Mouse (Mus musculus): ENCODE results near the gene Apoa4. TPM values are rescaled to one million over a fixed set of nuclear protein-coding genes. Genes with fewer than 3 reads are reported as not detected.

The Apoa4 gene
- polyA plus RNA-seq (2014; fragmentation: Nextera tagmentation; extraction: Ambion mirVana) = 6.9 and 12.3 TPM in 2 replicates

GRCm38 (mm10) chr9:46240526-46241153 lies at the start of gene Apoa4:
TSS of gene Apoa4 (plus strand) at chr9:46240696.
- Histone ChIP-seq H3K9ac (ENCODE audit: low read length) (no peak within 1 kb of the TSS), H3K9me3 (ENCODE audit: control insufficient read depth, low read length) (no peaks in the 10 kb centered on the region), H3K27me3 (replicated peaks; ENCODE audit: control insufficient read depth, insufficient read depth, low read length) (no peaks in the 10 kb centered on the region), H3K4me1 (replicated peaks; ENCODE audit: control insufficient read depth, insufficient read depth, low read length) (0 out of 2 replicates have a peak, but pooled peaks cover 3% of the 10 kb centered on the region), H3K4me3 (ENCODE audit: low read depth, low read length) (no peak within 1 kb of the TSS), H3K27ac (ENCODE audit: low read depth) (no peak within 1 kb of the TSS), H3K36me3 (ENCODE audit: control insufficient read depth, insufficient read depth, low read length) (no peaks in the 10 kb centered on the region), H3K4me2 (ENCODE audit: low read length) (no peak within 1 kb of the TSS)
- no peak for DNase-seq (ENCODE audit: low spot score)
- ATAC-seq (replicated peaks; ENCODE audit: low FRiP score, low TSS enrichment, low read depth) = no peak
- WGBS = 54% methylated on average over 7 of the region's 7 CpGs

GRCm38 (mm10) chr9:46191234-46191633 lies 49.3 kb upstream of the Apoa4 start:
- Histone ChIP-seq H3K4me1 (replicated peaks; ENCODE audit: control insufficient read depth, insufficient read depth, low read length) (no peaks in the 10 kb centered on the region), H3K9me3 (ENCODE audit: control insufficient read depth, low read length) (no peaks in the 10 kb centered on the region), H3K27ac (ENCODE audit: low read depth) (no peak overlapping the region), H3K4me2 (ENCODE audit: low read length) (no peak overlapping the region), H3K9ac (ENCODE audit: low read length) (no peak overlapping the region), H3K4me3 (ENCODE audit: low read depth, low read length) (no peak overlapping the region), H3K27me3 (replicated peaks; ENCODE audit: control insufficient read depth, insufficient read depth, low read length) (no peaks in the 10 kb centered on the region), H3K36me3 (ENCODE audit: control insufficient read depth, insufficient read depth, low read length) (peaks cover 30% of the 10 kb centered on the region)
- DNase-seq (ENCODE audit: low spot score) = no peak
- 59% methylated on average over 8 of the region's 8 CpGs for WGBS
- no peak for ATAC-seq (replicated peaks; ENCODE audit: low FRiP score, low TSS enrichment, low read depth)

- no peak for ATAC-seq (replicated peaks; ENCODE audit: low FRiP score, low TSS enrichment, low read depth)
- no peak overlapping the region for H3K9ac ChIP-seq (ENCODE audit: low read length)
- no peak overlapping the region for H3K4me3 ChIP-seq (ENCODE audit: low read depth, low read length)
- H3K27me3 ChIP-seq (replicated peaks; ENCODE audit: control insufficient read depth, insufficient read depth, low read length) = no peaks in the 10 kb centered on the region
- H3K27ac ChIP-seq (ENCODE audit: low read depth) = no peak overlapping the region
- H3K36me3 ChIP-seq (ENCODE audit: control insufficient read depth, insufficient read depth, low read length) = peaks cover 34% of the 10 kb centered on the region
- H3K4me2 ChIP-seq (ENCODE audit: low read length) = no peak overlapping the region
- no peaks in the 10 kb centered on the region for H3K9me3 ChIP-seq (ENCODE audit: control insufficient read depth, low read length)
- 21% methylated on average over 1 of the region's 1 CpGs for WGBS
- no peaks in the 10 kb centered on the region for H3K4me1 ChIP-seq (replicated peaks; ENCODE audit: control insufficient read depth, insufficient read depth, low read length)
- no peak for DNase-seq (ENCODE audit: low spot score)
These were observed 48.9 kb upstream of the Apoa4 start for GRCm38 (mm10) chr9:46191644-46192043.

- DNase-seq (ENCODE audit: low spot score) = no peak
- H3K27ac ChIP-seq (ENCODE audit: low read depth) = no peak overlapping the region
- H3K9ac ChIP-seq (ENCODE audit: low read length) = no peak overlapping the region
- no peaks in the 10 kb centered on the region for H3K9me3 ChIP-seq (ENCODE audit: control insufficient read depth, low read length)
- H3K27me3 ChIP-seq (replicated peaks; ENCODE audit: control insufficient read depth, insufficient read depth, low read length) = no peaks in the 10 kb centered on the region
- H3K4me3 ChIP-seq (ENCODE audit: low read depth, low read length) = no peak overlapping the region
- peaks cover 37% of the 10 kb centered on the region for H3K36me3 ChIP-seq (ENCODE audit: control insufficient read depth, insufficient read depth, low read length)
- H3K4me1 ChIP-seq (replicated peaks; ENCODE audit: control insufficient read depth, insufficient read depth, low read length) = no peaks in the 10 kb centered on the region
- no peak for ATAC-seq (replicated peaks; ENCODE audit: low FRiP score, low TSS enrichment, low read depth)
- H3K4me2 ChIP-seq (ENCODE audit: low read length) = no peak overlapping the region
- 89% methylated on average over 6 of the region's 6 CpGs for WGBS
These were observed 47.9 kb upstream of the Apoa4 start for GRCm38 (mm10) chr9:46192642-46193041.

GRCm38 (mm10) chr9:46194809-46195208 lies 45.7 kb upstream of the Apoa4 start:
- ATAC-seq (replicated peaks; ENCODE audit: low FRiP score, low TSS enrichment, low read depth) (no peak), DNase-seq (ENCODE audit: low spot score) (no peak)
- H3K36me3 ChIP-seq (ENCODE audit: control insufficient read depth, insufficient read depth, low read length) = peaks cover 59% of the 10 kb centered on the region
- no peak overlapping the region for H3K27ac ChIP-seq (ENCODE audit: low read depth)
- no peaks in the 10 kb centered on the region for H3K9me3 ChIP-seq (ENCODE audit: control insufficient read depth, low read length)
- H3K4me2 ChIP-seq (ENCODE audit: low read length) = no peak overlapping the region
- H3K4me1 ChIP-seq (replicated peaks; ENCODE audit: control insufficient read depth, insufficient read depth, low read length) = no peaks in the 10 kb centered on the region
- 85% methylated on average over 9 of the region's 9 CpGs for WGBS
- H3K27me3 ChIP-seq (replicated peaks; ENCODE audit: control insufficient read depth, insufficient read depth, low read length) = no peaks in the 10 kb centered on the region
- no peak overlapping the region for H3K4me3 ChIP-seq (ENCODE audit: low read depth, low read length)
- H3K9ac ChIP-seq (ENCODE audit: low read length) = no peak overlapping the region

GRCm38 (mm10) chr9:46196699-46197169 lies 43.8 kb upstream of the Apoa4 start:
- Histone ChIP-seq H3K4me2 (ENCODE audit: low read length) (no peak overlapping the region), H3K27me3 (replicated peaks; ENCODE audit: control insufficient read depth, insufficient read depth, low read length) (no peaks in the 10 kb centered on the region), H3K9me3 (ENCODE audit: control insufficient read depth, low read length) (no peaks in the 10 kb centered on the region), H3K9ac (ENCODE audit: low read length) (no peak overlapping the region), H3K4me3 (ENCODE audit: low read depth, low read length) (no peak overlapping the region), H3K36me3 (ENCODE audit: control insufficient read depth, insufficient read depth, low read length) (peaks cover 62% of the 10 kb centered on the region), H3K4me1 (replicated peaks; ENCODE audit: control insufficient read depth, insufficient read depth, low read length) (no peaks in the 10 kb centered on the region), H3K27ac (ENCODE audit: low read depth) (no peak overlapping the region)
- ATAC-seq (replicated peaks; ENCODE audit: low FRiP score, low TSS enrichment, low read depth) = no peak
- WGBS = 77% methylated on average over 12 of the region's 12 CpGs
- no peak for DNase-seq (ENCODE audit: low spot score)

GRCm38 (mm10) chr9:46198461-46198860 lies 42.0 kb upstream of the Apoa4 start:
- DNase-seq (ENCODE audit: low spot score) (no peak), ATAC-seq (replicated peaks; ENCODE audit: low FRiP score, low TSS enrichment, low read depth) (no peak)
- Histone ChIP-seq H3K36me3 (ENCODE audit: control insufficient read depth, insufficient read depth, low read length) (peaks cover 75% of the 10 kb centered on the region), H3K27ac (ENCODE audit: low read depth) (no peak overlapping the region), H3K9me3 (ENCODE audit: control insufficient read depth, low read length) (no peaks in the 10 kb centered on the region), H3K9ac (ENCODE audit: low read length) (no peak overlapping the region), H3K27me3 (replicated peaks; ENCODE audit: control insufficient read depth, insufficient read depth, low read length) (no peaks in the 10 kb centered on the region), H3K4me3 (ENCODE audit: low read depth, low read length) (no peak overlapping the region), H3K4me2 (ENCODE audit: low read length) (no peak overlapping the region), H3K4me1 (replicated peaks; ENCODE audit: control insufficient read depth, insufficient read depth, low read length) (no peaks in the 10 kb centered on the region)
- 88% methylated on average over 9 of the region's 9 CpGs for WGBS

GRCm38 (mm10) chr9:46198936-46199335 lies 41.6 kb upstream of the Apoa4 start:
- H3K4me2 ChIP-seq (ENCODE audit: low read length) = no peak overlapping the region
- no peak overlapping the region for H3K4me3 ChIP-seq (ENCODE audit: low read depth, low read length)
- H3K9ac ChIP-seq (ENCODE audit: low read length) = no peak overlapping the region
- H3K36me3 ChIP-seq (ENCODE audit: control insufficient read depth, insufficient read depth, low read length) = peaks cover 78% of the 10 kb centered on the region
- 84% methylated on average over 7 of the region's 7 CpGs for WGBS
- H3K9me3 ChIP-seq (ENCODE audit: control insufficient read depth, low read length) = no peaks in the 10 kb centered on the region
- ATAC-seq (replicated peaks; ENCODE audit: low FRiP score, low TSS enrichment, low read depth) (no peak), DNase-seq (ENCODE audit: low spot score) (no peak)
- H3K27me3 ChIP-seq (replicated peaks; ENCODE audit: control insufficient read depth, insufficient read depth, low read length) = no peaks in the 10 kb centered on the region
- H3K4me1 ChIP-seq (replicated peaks; ENCODE audit: control insufficient read depth, insufficient read depth, low read length) = no peaks in the 10 kb centered on the region
- no peak overlapping the region for H3K27ac ChIP-seq (ENCODE audit: low read depth)

- no peak overlapping the region for H3K4me3 ChIP-seq (ENCODE audit: low read depth, low read length)
- H3K27me3 ChIP-seq (replicated peaks; ENCODE audit: control insufficient read depth, insufficient read depth, low read length) = no peaks in the 10 kb centered on the region
- peaks cover 78% of the 10 kb centered on the region for H3K36me3 ChIP-seq (ENCODE audit: control insufficient read depth, insufficient read depth, low read length)
- DNase-seq (ENCODE audit: low spot score) (no peak), ATAC-seq (replicated peaks; ENCODE audit: low FRiP score, low TSS enrichment, low read depth) (no peak)
- no peak overlapping the region for H3K9ac ChIP-seq (ENCODE audit: low read length)
- H3K27ac ChIP-seq (ENCODE audit: low read depth) = no peak overlapping the region
- no peaks in the 10 kb centered on the region for H3K4me1 ChIP-seq (replicated peaks; ENCODE audit: control insufficient read depth, insufficient read depth, low read length)
- H3K4me2 ChIP-seq (ENCODE audit: low read length) = no peak overlapping the region
- WGBS = 74% methylated on average over 2 of the region's 2 CpGs
- H3K9me3 ChIP-seq (ENCODE audit: control insufficient read depth, low read length) = no peaks in the 10 kb centered on the region
These were observed 40.9 kb upstream of the Apoa4 start for GRCm38 (mm10) chr9:46199609-46200008.
